Mouse (Mus musculus) left cerebral cortex, postnatal 14 days (tissue): ENCODE data around the gene Chil1. TPM values are rescaled to one million over a fixed set of nuclear protein-coding genes. Genes with fewer than 3 reads are reported as not detected.

Experiments used
- total RNA-seq, 2 experiments: library from RNA; stranded (reverse); gene quantifications; 2 replicates each; pipeline ENCODE4 v1.2.3; 2021

Gene Chil1
- total RNA-seq, 2 experiments from 2014 or later, result 5.9 to 6.9 TPM

Other genes with a start within 250 kb of the Chil1 start
- gene Fmod, start 144.9 kb upstream of the Chil1 start, total RNA-seq, result 10 to 100 TPM; 16.8 to 21.8 TPM
- gene Btg2, start 103.1 kb upstream of the Chil1 start, total RNA-seq, result 10 to 100 TPM; 14.6 to 17.5 TPM
- under 1 TPM; 0.38 to 0.42 TPM for gene Chit1, start 70.9 kb upstream of the Chil1 start, total RNA-seq
- not detected for gene Mybph, start 11.3 kb downstream of the Chil1 start, total RNA-seq
- 100 to 1,000 TPM; 169 to 185 TPM for gene Adora1, start 53.3 kb downstream of the Chil1 start, total RNA-seq
- not detected for gene Myog, start 107.8 kb downstream of the Chil1 start, total RNA-seq
- gene Ppfia4, start 150.8 kb downstream of the Chil1 start, total RNA-seq, result 10 to 100 TPM; 55.0 to 61.6 TPM
- 10 to 100 TPM; 67.6 to 95.0 TPM for gene Tmem183a, start 179.8 kb downstream of the Chil1 start, total RNA-seq
- gene 4933406M09Rik, start 203.8 kb downstream of the Chil1 start, total RNA-seq, result not detected
- gene Cyb5r1, start 223.4 kb downstream of the Chil1 start, total RNA-seq, result 10 to 100 TPM; 15.9 TPM
- gene Adipor1, start 233.2 kb downstream of the Chil1 start, total RNA-seq, result 10 to 100 TPM; 63.4 to 66.2 TPM